Mouse (Mus musculus): ENCODE results near the gene Mef2d.

DNA sequence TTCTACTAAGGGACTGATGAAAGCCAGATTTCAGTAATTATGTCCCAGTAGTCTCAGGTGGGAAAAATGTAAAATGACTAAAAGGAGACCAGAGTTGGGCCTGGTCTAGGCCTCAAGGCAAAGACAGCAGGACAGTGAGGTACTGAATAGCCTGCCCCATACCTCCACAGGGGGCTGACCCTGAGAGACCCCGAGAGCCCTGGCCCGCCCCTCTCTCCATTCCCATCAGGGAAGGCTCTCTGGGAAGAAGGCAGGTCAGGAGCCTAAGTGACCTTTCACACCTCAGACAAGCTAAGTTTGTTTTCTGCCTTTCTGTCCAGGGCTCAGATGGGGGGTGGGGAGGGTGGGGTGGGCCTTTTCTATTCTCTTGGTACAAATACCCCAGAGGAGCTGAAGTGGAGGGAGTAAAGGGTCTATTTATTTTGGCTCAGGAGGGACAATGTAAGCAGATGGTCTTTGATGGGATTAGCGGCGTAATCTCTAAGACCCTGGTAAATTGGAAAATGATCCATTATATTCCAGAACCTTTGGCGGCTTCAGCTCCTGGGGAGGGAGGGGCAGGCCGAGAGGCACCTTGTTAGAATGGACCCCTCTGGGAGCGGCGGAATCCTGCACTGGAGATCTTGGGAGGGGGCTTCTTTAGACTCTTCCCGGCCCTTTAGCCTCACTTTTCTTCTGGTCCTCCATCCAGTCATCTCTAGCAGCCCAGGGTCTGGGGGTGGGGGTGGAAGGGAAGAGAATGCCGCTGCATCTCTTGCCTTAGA lies 55.8 kb downstream of the Mef2d start:
- TF ChIP-seq CTCF (IDR thresholded peaks at IDR 0.05; ENCODE audit: borderline replicate concordance, extremely low read depth, insufficient read depth, insufficient read length) (no peak), POLR2A (IDR thresholded peaks at IDR 0.05; ENCODE audit: borderline replicate concordance, extremely low read depth, insufficient read depth, insufficient read length, poor library complexity, severe bottlenecking) (no peak)
